Mouse (Mus musculus) spleen, adult 2 months (tissue): ENCODE results near the gene Adgrl1.

ENCODE experiments used
- CTCF ChIP-seq: fragments of 200-500 bp; IDR thresholded peaks from 2 replicates; pipeline ENCODE4 v1.5.1; 2011; ENCODE audit warnings: mild to moderate bottlenecking, inconsistent platforms; ENCODE audit not compliant: insufficient read depth, insufficient read length, insufficient replicate concordance; ENCODE audit errors: extremely low read depth
- POLR2A ChIP-seq: fragments of 200-500 bp; IDR thresholded peaks from 2 replicates; pipeline ENCODE4 v1.6.1; 2011; ENCODE audit warnings: low read depth, low read length, inconsistent platforms

- TF ChIP-seq CTCF (no peak), POLR2A (no peak)
These were observed at the start of gene Adgrl1 for GRCm38 (mm10) chr8:83899363-83900252.
